Mouse (Mus musculus) hindbrain, embryonic 12.5 days (tissue): Measurements from ENCODE around the gene Ulk4. TPM values are rescaled to one million over a fixed set of nuclear protein-coding genes. Genes with fewer than 3 reads are reported as not detected.
A peak's percentile ranks its signal among the peaks of the same experiment; 100 is the strongest.

Experiments used
- ATAC-seq: fragments of 200-750 bp; cut with Nextera tagmentation; 2 replicates; pipeline ENCODE4 v1.8.0; 2017; ENCODE audit warnings: moderate TSS enrichment; ENCODE audit not compliant: low FRiP score
- H3K27ac ChIP-seq: fragments of 300-500 bp; sonication (generic); 2 replicates; pipeline ENCODE4 v1.5.1; 2016; ENCODE audit warnings: mild to moderate bottlenecking
- H3K27me3 ChIP-seq: fragments of 300-500 bp; sonication (generic); 2 replicates; pipeline ENCODE4 v1.6.1; 2016; ENCODE audit warnings: mild to moderate bottlenecking
- H3K36me3 ChIP-seq: fragments of 300-500 bp; sonication (generic); 2 replicates; pipeline ENCODE4 v1.6.1; 2016; ENCODE audit warnings: mild to moderate bottlenecking
- H3K4me1 ChIP-seq: fragments of 300-500 bp; sonication (generic); 2 replicates; pipeline ENCODE4 v1.6.1; 2016
- H3K4me2 ChIP-seq: fragments of 300-500 bp; sonication (generic); replicated peaks from 2 replicates; pipeline ENCODE4 v1.6.1; 2016; ENCODE audit warnings: mild to moderate bottlenecking
- H3K4me3 ChIP-seq: fragments of 300-500 bp; sonication (generic); 2 replicates; pipeline ENCODE4 v1.5.1; 2016; ENCODE audit warnings: mild to moderate bottlenecking
- H3K9ac ChIP-seq: fragments of 300-500 bp; sonication (generic); 2 replicates; pipeline ENCODE4 v1.6.1; 2016; ENCODE audit warnings: mild to moderate bottlenecking, moderate library complexity
- H3K9me3 ChIP-seq: fragments of 300-500 bp; sonication (generic); replicated peaks from 2 replicates; pipeline ENCODE4 v1.6.1; 2016; ENCODE audit warnings: mild to moderate bottlenecking
- WGBS: fragments of 180-500 bp; shearing (Covaris S2); methylation state at CpG from one replicate; pipeline ENCODE4 v1.1.7; 2016; 5-methylcytosine and 5-hydroxymethylcytosine counted together
- polyA plus RNA-seq: library from polyadenylated mRNA; unstranded; fragments of >200 nt; fragmentation: Nextera tagmentation; extraction: Ambion mirVana; gene quantifications from 2 replicates; pipeline ENCODE4 v1.2.1, GENCODE M21; 2016

Ulk4 gene
- 147 and 164 TPM in 2 replicates for polyA plus RNA-seq

DNA sequence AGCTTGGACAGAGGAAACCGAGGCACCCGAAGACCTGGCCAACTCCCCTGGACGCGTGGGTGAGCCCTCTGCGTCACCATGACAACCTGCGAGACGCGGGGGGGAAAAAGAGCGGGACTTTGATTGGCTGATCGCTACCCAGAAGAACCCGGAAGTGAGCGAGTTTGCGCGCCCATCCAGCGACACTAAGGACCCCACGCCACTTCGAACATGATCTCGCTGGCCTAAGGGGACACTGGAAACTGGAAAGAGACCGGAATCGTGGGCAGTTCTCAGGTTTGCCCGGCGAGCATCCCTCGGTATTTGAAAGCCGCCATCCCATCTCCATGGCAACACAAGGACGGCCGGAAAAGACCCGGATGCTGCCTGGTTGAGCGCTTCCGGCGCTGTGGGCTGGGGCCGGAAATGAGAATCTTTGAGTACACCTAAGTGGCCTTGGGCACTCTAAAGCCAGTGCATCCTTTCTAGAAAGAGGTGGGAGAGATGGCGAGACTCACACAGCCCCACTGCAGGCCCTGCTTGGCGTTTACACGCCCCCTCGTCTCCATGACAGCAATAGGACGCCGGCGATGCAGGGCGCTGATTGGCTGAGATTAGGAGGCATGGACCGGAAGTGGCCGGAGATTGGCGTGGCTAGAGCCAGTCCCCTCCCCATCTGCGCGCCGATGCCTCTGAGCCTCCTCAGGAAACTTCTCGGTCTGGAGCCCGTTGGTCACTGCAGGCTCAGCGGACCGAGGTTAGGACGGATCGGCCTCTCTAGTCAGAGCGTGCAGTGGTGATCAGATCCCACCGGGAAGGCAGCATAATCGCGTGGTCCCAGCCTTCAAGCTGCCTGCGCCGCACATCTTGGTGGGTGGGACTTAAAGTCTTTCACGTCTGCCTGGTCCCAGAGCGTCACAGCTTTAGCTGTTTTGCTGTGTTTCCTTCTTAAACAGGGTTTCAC lies at the start of gene Ulk4:
Gene Ulk4 (minus strand): TSS at position 80 of the 943 bp plus-strand sequence.
- H3K27me3 ChIP-seq = no peaks in the 10 kb centered on the region
- H3K9ac ChIP-seq = peak within 1 kb of the TSS; percentile 73
- H3K36me3 ChIP-seq = 0 out of 2 replicates have a peak, but pooled peaks cover 4% of the 10 kb centered on the region
- H3K4me2 ChIP-seq = peak within 1 kb of the TSS; percentile 83
- H3K4me1 ChIP-seq = peaks cover 15% of the 10 kb centered on the region
- peak within 1 kb of the TSS; percentile 93 for H3K27ac ChIP-seq
- peaks cover 6% of the 10 kb centered on the region; the same call in 1 of the 2 replicates for H3K9me3 ChIP-seq
- H3K4me3 ChIP-seq = peak within 1 kb of the TSS; percentile 71
- WGBS = under 1% methylated on average over 59 of the region's 59 CpGs
- ATAC-seq = peak; percentile 97

DNA sequence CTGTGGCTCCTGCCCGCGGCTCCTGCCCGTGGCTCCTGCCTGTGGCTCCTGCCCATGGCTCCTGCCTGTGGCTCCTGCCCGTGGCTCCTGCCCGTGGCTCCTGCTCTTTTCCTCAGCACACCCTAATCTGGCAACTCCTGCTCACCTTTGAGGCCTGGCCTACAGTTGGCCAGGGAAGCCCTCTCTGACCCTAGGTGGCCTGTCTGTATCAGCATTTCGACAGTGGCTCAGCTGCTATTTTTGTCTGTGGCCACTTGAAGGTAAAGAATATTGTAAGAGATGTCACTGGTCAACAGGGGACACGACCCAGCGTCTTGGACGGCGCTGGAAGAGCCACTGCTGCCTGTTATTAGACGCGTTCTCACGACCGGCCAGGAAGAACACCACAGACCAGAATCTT lies 45.0 kb upstream of the Ulk4 start:
- Histone ChIP-seq H3K9ac (no peak overlapping the region), H3K4me2 (no peak overlapping the region), H3K4me1 (peaks cover 13% of the 10 kb centered on the region), H3K36me3 (peaks cover 10% of the 10 kb centered on the region; the same call in 1 of the 2 replicates), H3K4me3 (no peak overlapping the region), H3K27ac (no peak overlapping the region), H3K9me3 (no peaks in the 10 kb centered on the region), H3K27me3 (no peaks in the 10 kb centered on the region)
- ATAC-seq = no peak
- WGBS = 97% methylated on average over 14 of the region's 14 CpGs

DNA sequence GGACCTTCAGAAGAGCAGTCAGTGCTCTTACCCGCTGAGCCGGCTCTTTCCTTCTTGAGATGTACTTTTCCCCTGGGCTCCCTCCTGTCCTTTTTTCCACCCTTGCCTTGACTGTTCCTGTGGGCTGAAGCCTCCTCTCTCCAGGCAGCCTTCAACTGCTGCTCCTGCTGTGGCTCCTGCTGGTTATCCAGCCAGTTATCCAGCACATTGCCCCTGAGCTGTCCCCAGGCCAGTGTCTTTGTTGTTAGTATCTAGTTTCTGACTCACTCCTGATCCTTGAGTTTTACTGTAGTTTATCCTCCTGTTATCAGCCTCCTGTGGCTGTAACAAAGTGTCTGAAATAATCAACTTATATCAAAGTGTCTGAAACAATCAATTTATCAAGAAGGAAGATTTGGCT lies 44.1 kb upstream of the Ulk4 start:
- no peak for ATAC-seq
- 78% methylated on average over 2 of the region's 2 CpGs for WGBS
- no peak overlapping the region for H3K27ac ChIP-seq

DNA sequence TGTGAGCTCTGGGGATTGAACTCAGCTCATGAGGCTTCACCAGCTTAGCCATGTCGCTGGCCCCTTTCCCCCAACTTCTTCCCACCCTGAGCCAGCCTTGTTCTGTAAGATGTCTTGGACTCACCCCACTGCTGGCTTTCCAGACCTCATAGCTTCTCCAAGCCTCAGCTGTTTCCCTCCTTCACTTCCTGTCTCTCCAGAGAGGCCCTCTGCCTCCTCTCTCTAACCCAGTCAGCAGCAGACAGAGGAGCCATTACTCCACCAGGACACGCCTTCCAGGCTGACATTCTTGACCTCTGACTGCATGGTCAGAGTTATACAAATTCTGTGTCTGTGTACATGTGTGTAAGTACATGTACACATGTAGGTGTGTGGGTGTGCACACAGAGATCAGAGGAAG lies 43.4 kb upstream of the Ulk4 start:
- peaks cover 29% of the 10 kb centered on the region for H3K4me1 ChIP-seq
- no peak overlapping the region for H3K9ac ChIP-seq
- H3K4me2 ChIP-seq = no peak overlapping the region
- H3K27ac ChIP-seq = no peak overlapping the region
- no peaks in the 10 kb centered on the region for H3K27me3 ChIP-seq
- no peak for ATAC-seq
- peaks cover 10% of the 10 kb centered on the region; the same call in 1 of the 2 replicates for H3K36me3 ChIP-seq
- no peak overlapping the region for H3K4me3 ChIP-seq
- WGBS = 80% methylated on average over 2 of the region's 2 CpGs
- no peaks in the 10 kb centered on the region for H3K9me3 ChIP-seq

More for the DNA sequence above, 44.1 kb upstream of the Ulk4 start:
- Histone ChIP-seq H3K4me3 (no peak overlapping the region), H3K4me1 (peaks cover 22% of the 10 kb centered on the region), H3K9ac (no peak overlapping the region), H3K36me3 (peaks cover 10% of the 10 kb centered on the region; the same call in 1 of the 2 replicates), H3K4me2 (no peak overlapping the region), H3K9me3 (no peaks in the 10 kb centered on the region), H3K27me3 (no peaks in the 10 kb centered on the region)

DNA sequence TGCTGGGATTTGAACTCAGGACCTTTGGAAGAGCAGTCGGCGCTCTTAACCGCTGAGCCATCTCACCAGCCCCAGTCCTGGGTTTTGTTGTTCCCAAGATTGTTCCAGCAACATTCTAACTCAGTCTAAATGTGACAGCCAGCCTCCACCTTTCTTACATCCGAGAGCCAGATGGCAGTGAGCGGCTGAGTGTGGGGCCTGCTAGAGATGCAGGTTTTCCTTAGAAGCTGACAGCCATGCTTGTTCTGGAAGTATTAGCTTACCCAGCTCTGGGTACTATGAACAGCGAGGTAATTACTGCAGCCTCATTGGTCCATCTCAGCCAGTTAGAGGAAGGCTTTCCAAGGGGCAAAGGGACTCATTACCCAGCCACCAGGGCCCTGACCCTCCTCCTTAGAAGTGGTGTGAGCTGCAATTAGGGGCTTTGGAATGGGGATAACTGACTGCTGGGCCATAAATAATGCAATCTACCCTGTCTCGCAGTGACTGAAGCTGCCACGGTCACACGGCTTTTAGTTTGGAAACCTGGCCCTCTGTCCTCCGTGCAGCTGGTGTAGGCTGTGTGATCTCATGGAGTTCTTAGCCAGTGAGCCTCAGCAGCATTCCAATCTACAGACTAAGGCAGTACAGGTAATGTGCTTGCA lies 42.4 kb upstream of the Ulk4 start:
- H3K4me3 ChIP-seq = no peak overlapping the region
- no peak overlapping the region for H3K9ac ChIP-seq
- peak; percentile 32 for ATAC-seq
- 59% methylated on average over 10 of the region's 10 CpGs for WGBS
- H3K27me3 ChIP-seq = no peaks in the 10 kb centered on the region
- no peak overlapping the region for H3K4me2 ChIP-seq
- no peaks in the 10 kb centered on the region for H3K9me3 ChIP-seq
- H3K27ac ChIP-seq = peak overlapping the region; percentile 66; the same call in 1 of the 2 replicates
- H3K4me1 ChIP-seq = peaks cover 38% of the 10 kb centered on the region
- peaks cover 10% of the 10 kb centered on the region; the same call in 1 of the 2 replicates for H3K36me3 ChIP-seq

DNA sequence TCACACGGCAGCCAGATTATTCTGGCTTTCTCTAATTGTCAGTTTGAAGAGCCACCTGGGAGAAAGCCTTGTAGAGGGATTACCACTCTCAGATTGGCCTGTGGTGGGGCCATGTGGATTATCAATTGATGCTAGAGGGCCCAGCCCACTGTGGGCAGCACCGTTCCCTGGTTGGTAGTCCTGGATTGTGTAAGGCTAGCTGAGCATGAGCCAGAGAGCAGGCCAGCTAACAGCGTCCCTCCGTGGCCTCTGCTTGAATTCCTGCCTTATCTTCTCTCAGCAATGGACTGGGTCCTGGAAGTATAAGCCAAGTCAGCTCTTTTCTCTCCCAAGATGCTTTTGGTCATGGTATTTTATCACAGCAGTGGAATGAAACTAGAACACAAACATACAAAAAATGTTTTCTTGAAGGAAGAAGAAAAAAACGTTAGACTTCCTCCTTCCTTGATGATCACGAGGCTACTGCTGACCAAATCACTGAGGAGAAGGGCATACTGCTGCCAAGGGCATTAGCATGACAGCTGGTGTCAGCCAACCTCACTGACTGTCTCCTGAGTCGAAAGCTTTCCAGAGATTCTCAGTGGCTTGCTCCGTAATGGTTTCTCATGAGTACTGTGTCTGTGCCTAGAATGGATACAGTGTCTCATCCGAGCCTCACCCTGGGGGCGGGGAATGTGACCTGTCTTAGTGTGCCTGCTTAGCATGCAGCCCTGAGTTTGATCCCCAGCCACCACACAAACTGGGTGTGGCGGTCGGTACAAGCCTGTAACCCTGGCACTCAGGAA lies 39.8 kb upstream of the Ulk4 start:
- Histone ChIP-seq H3K9ac (no peak overlapping the region), H3K9me3 (no peaks in the 10 kb centered on the region), H3K4me1 (peaks cover 64% of the 10 kb centered on the region), H3K4me2 (no peak overlapping the region), H3K4me3 (no peak overlapping the region), H3K27me3 (no peaks in the 10 kb centered on the region), H3K36me3 (peaks cover 6% of the 10 kb centered on the region; the same call in 1 of the 2 replicates), H3K27ac (peak overlapping the region; percentile 60; the same call in 1 of the 2 replicates)
- 61% methylated on average over 12 of the region's 12 CpGs for WGBS
- ATAC-seq = no peak

DNA sequence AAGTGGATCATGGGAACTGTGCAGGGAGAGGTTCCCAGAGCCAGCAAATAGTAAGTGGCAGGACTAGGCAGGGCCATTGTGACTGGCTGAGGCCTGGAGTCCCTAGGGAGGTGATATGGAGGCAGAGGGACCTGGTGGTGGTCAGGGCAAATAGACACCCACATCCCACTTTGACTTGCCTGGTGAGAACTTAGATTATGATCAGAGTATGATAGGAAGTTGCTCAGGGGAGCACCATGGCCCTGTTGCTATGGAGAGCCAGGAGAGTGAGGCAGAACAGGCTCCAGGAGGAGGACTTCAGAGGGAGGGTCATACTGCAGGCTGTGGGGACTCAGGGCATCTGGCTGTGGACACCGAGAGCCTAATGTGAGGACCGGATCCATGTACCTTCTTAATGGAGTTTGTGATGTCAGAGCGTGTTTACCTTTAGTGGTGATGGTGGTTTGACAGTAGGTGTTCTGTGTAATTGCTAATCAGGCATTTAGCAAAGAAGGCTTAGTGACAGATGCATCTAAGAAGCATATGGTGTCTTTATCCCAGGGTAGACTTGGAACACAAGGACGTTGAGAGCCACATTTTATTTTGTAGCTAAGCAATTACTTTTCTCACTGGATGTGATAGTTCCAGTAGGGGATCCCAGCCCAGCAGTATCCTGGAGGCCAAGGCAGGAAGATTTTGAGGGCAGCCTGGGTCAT lies 39.1 kb upstream of the Ulk4 start:
- Histone ChIP-seq H3K4me2 (no peak overlapping the region), H3K9ac (0 out of 2 replicates have a peak overlapping the region, but pooled peaks have one; percentile 6), H3K4me1 (peaks cover 67% of the 10 kb centered on the region)

DNA sequence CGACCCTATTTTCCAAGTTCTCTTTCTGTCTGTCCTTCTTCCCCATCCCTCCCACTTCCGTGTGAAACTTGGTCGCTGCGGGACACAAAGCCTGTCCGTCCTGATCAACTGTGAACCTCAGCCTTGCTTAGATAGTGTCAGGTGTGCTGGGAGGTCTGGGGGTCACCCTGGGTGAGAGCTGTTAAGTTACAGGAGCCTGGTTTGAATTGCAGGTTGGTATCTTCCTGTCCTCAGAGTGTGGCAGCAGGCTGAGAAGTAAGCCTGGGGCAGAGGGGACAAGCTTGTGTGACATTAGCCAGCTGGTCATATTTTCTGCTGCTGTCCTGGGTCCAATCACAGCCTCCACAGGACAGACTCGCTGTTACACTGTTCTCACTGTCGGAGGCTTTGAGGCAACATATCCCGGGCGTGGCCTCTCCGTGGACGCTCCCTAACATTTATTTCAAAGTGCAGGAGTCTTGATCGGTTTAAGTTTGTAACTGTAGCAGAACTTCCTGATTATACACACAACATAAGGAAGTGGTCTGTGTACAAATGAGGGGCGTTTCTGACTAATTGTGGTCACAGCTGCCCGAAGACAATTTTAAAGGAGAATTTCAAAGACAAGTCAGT lies 37.6 kb upstream of the Ulk4 start:
- no peaks in the 10 kb centered on the region for H3K9me3 ChIP-seq
- peak overlapping the region; percentile 59 for H3K4me2 ChIP-seq
- peaks cover 72% of the 10 kb centered on the region for H3K4me1 ChIP-seq
- H3K4me3 ChIP-seq = peak overlapping the region; percentile 17
- no peaks in the 10 kb centered on the region for H3K27me3 ChIP-seq
- peak overlapping the region; percentile 44; the same call in 1 of the 2 replicates for H3K9ac ChIP-seq
- peak; percentile 14; the same call in 1 of the 2 replicates for ATAC-seq
- H3K36me3 ChIP-seq = 0 out of 2 replicates have a peak, but pooled peaks cover 5% of the 10 kb centered on the region
- 16% methylated on average over 14 of the region's 14 CpGs for WGBS
- peak overlapping the region; percentile 93 for H3K27ac ChIP-seq

More for the DNA sequence above, 39.1 kb upstream of the Ulk4 start:
- 73% methylated on average over 4 of the region's 4 CpGs for WGBS
- H3K36me3 ChIP-seq = 0 out of 2 replicates have a peak, but pooled peaks cover 5% of the 10 kb centered on the region
- H3K9me3 ChIP-seq = no peaks in the 10 kb centered on the region
- no peak overlapping the region for H3K4me3 ChIP-seq
- H3K27me3 ChIP-seq = no peaks in the 10 kb centered on the region
- ATAC-seq = no peak
- peak overlapping the region; percentile 60 for H3K27ac ChIP-seq

DNA sequence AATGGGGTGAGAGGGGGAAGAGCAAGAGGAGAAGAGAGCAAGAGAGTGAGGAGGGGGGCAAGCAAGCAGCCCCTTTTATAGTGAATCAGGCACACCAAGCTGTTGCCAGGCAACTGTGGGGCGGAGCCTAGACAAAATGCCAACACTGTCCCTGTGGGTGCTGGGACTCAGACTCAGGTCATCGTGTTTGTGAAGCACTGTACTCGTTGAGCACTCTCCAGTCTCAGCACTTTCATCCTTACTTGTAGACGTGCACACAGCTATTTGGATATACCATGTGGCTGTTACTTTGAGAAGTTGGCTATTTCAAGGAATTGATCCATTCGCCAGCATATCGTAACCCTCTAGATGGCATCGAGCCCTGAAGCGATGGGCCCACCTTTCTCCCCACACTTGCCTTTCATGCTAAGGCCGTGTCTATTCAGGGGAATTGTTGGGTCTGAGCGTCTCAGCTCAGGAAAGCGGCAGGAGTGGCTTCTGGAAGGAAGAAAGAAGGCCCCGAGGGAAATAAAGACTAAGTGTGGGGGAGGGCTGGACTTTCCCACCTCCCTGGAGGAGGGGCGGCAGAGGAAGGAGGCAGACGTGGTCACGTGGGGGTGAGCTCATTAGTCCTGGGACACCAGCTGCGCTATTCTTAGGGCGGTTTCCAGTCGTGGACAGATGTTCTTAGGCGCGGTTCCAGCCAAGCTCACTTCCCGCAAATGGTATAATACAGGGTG lies 36.8 kb upstream of the Ulk4 start:
- ATAC-seq = peak; percentile 79
- Histone ChIP-seq H3K4me3 (peak overlapping the region; percentile 17), H3K27me3 (no peaks in the 10 kb centered on the region)

DNA sequence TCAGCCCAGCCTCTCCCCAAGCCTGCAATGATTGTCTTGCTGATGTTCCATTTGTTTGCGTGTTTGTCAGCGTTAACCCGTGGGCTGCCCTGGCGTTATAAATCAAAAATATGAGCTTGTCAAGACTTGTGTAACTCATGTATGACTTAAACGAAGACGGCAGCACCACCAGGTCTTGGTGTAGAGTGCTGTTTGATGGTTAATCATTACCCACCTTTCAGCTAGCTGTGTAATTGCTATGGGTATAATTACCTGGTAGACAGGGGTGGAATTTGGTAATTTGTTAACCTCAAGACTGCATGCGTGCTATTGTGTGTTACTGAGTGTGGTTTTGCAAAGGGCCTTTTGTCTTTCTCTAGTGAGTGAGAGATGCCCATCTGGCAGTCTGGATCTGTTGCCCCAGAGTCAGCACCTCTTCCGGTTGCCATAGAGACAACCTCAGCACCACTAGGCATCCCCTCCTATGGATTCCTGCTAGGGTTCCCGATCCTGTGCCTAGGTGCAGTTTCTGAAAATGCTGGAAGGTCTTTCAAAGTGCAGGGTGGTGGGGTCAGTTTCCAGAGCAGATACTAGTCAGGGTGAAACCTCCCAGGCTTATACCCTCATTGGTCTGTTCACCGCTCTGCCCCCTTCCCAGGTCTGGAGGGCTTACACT lies 35.4 kb upstream of the Ulk4 start:
- 37% methylated on average over 10 of the region's 10 CpGs for WGBS
- 0 out of 2 replicates have a peak, but pooled peaks have one; percentile 11 for ATAC-seq

More for the DNA sequence above, 36.8 kb upstream of the Ulk4 start:
- H3K9me3 ChIP-seq = no peaks in the 10 kb centered on the region
- H3K27ac ChIP-seq = peak overlapping the region; percentile 93
- H3K4me1 ChIP-seq = peaks cover 74% of the 10 kb centered on the region
- WGBS = under 1% methylated on average over 21 of the region's 21 CpGs
- peak overlapping the region; percentile 44 for H3K9ac ChIP-seq
- 0 out of 2 replicates have a peak, but pooled peaks cover 5% of the 10 kb centered on the region for H3K36me3 ChIP-seq
- peak overlapping the region; percentile 59 for H3K4me2 ChIP-seq

More for the DNA sequence above, 35.4 kb upstream of the Ulk4 start:
- Histone ChIP-seq H3K27ac (peak overlapping the region; percentile 93), H3K4me3 (no peak overlapping the region), H3K36me3 (no peaks in the 10 kb centered on the region), H3K9me3 (no peaks in the 10 kb centered on the region), H3K4me1 (peaks cover 71% of the 10 kb centered on the region), H3K4me2 (peak overlapping the region; percentile 59; the same call in 1 of the 2 replicates), H3K9ac (no peak overlapping the region), H3K27me3 (no peaks in the 10 kb centered on the region)
